Mouse (Mus musculus) heart, embryonic 11.5 days (tissue): ENCODE measurements at regions not wholly inside any gene's neighbourhood (a gene's known extent, or its start where the extent isn't known, plus 50 kb on each side); places are given as distances from the start of the nearest gene placed in this dataset.
"Not testable (repeated sequence)": the region's sequence is repeated elsewhere in the genome, so short reads cannot be mapped to it uniquely, and the experiment has no call there.

Experiments
- ATAC-seq: fragments of 200-750 bp; cut with Nextera tagmentation; replicated peaks from 2 replicates; pipeline ENCODE4 v1.8.0; 2017; ENCODE audit warnings: moderate library complexity; ENCODE audit not compliant: insufficient number of reproducible peaks, low FRiP score, low TSS enrichment
- H3K27ac ChIP-seq: fragments of 300-500 bp; sonication (generic); 2 replicates; pipeline ENCODE4 v1.5.1; 2014; ENCODE audit warnings: mild to moderate bottlenecking, low read depth, low read length
- H3K27me3 ChIP-seq: fragments of 300-500 bp; sonication (generic); 2 replicates; pipeline ENCODE4 v1.6.1; 2014; ENCODE audit warnings: mild to moderate bottlenecking, low read length, mixed read lengths; ENCODE audit not compliant: control insufficient read depth, insufficient read depth
- H3K36me3 ChIP-seq: fragments of 300-500 bp; sonication (generic); 2 replicates; pipeline ENCODE4 v1.6.1; 2014; ENCODE audit warnings: mild to moderate bottlenecking, low read length, moderate library complexity, mixed read lengths; ENCODE audit not compliant: control insufficient read depth, insufficient read depth
- H3K4me1 ChIP-seq: fragments of 300-500 bp; sonication (generic); 2 replicates; pipeline ENCODE4 v1.6.1; 2014; ENCODE audit warnings: low read length; ENCODE audit not compliant: control insufficient read depth, insufficient read depth
- H3K4me2 ChIP-seq: fragments of 300-500 bp; sonication (generic); 2 replicates; pipeline ENCODE4 v1.6.1; 2014; ENCODE audit warnings: mild to moderate bottlenecking, moderate library complexity
- H3K4me3 ChIP-seq: fragments of 300-500 bp; sonication (generic); 2 replicates; pipeline ENCODE4 v1.5.1; 2014; ENCODE audit warnings: low read depth, low read length
- H3K9ac ChIP-seq: fragments of 300-500 bp; sonication (generic); 2 replicates; pipeline ENCODE4 v1.6.1; 2014; ENCODE audit warnings: mild to moderate bottlenecking, low read depth, low read length, moderate library complexity
- H3K9me3 ChIP-seq: fragments of 300-500 bp; sonication (generic); replicated peaks from 2 replicates; pipeline ENCODE4 v1.6.1; 2016; ENCODE audit warnings: low read length; ENCODE audit not compliant: control insufficient read depth
- WGBS: fragments of 180-500 bp; shearing (Covaris S2); extraction: QIAGEN DNeasy Blood & Tissue Kit; methylation state at CpG from one replicate; pipeline ENCODE4 v1.1.7; 2014; ENCODE audit not compliant: insufficient replicate concordance; 5-methylcytosine and 5-hydroxymethylcytosine counted together

DNA sequence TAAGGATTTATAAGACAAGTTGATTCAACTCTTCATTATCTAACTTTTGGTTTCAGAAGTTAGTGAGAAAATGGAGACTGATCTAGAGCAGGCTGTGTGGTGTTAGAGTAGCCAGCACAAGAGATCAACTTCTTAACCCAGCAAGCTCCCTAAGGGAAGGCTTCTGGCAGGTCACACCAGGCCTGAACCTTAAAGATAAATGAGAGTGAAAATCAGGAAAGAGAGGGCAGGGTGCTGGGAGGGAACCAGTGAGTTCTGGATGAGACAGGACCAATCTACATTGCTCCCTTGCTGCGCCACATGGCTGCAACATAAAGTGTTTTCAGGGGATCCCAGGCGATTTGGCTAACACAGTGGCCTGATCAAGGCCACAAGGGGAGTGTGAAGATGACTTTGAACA is 54.7 kb upstream of the Tmem17 start:
- no peak overlapping the region for H3K27ac ChIP-seq
- H3K9ac ChIP-seq, result no peak overlapping the region
- H3K9me3 ChIP-seq, result no peaks in the 10 kb centered on the region
- no peaks in the 10 kb centered on the region for H3K36me3 ChIP-seq
- no peaks in the 10 kb centered on the region for H3K4me1 ChIP-seq
- WGBS, result 72% methylated on average over 2 of the region's 2 CpGs
- H3K27me3 ChIP-seq, result no peaks in the 10 kb centered on the region
- no peak overlapping the region for H3K4me2 ChIP-seq
- no peak for ATAC-seq
- no peak overlapping the region for H3K4me3 ChIP-seq

DNA sequence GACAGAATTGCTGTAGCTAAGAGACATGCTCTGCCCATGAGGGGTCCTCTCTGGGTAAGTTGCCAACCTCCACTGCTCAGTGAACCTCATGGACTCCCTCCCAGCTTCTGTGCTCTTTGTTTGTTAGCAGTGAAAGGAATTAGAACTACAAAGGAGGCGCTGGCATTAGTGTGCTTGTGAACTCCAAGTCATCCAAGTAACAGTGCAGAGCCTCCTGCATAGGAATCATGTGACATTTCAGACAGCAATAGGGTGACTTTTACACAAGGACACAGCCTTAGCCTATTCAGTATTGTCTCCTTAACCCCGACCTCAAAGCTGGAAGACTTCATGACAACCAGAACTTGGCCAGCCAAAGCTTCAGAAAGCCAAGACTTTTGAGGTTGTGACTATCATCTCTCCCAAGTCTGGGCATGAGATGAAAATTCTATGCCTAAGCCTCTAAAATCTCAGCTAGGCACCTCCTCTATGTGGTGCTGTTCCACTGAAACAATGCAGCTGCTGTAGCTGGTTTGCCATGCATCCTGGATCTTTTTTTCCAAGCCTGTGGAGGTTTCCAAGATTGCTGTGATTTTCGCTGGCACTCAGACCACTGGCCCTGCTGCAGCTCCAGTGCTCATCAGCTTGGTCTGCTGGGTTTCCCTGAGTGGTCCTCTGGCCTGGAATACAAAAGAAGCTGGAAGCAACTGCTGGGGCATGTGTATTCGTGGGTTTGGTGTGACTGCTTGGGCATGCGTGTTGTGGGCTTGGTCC is 52.8 kb upstream of the Tmem17 start:
- Histone ChIP-seq H3K9ac (no peak overlapping the region), H3K27ac (no peak overlapping the region), H3K27me3 (no peaks in the 10 kb centered on the region), H3K36me3 (no peaks in the 10 kb centered on the region), H3K9me3 (no peaks in the 10 kb centered on the region), H3K4me2 (no peak overlapping the region), H3K4me3 (no peak overlapping the region), H3K4me1 (no peaks in the 10 kb centered on the region)
- 72% methylated on average over 5 of the region's 5 CpGs for WGBS
- ATAC-seq, result no peak

DNA sequence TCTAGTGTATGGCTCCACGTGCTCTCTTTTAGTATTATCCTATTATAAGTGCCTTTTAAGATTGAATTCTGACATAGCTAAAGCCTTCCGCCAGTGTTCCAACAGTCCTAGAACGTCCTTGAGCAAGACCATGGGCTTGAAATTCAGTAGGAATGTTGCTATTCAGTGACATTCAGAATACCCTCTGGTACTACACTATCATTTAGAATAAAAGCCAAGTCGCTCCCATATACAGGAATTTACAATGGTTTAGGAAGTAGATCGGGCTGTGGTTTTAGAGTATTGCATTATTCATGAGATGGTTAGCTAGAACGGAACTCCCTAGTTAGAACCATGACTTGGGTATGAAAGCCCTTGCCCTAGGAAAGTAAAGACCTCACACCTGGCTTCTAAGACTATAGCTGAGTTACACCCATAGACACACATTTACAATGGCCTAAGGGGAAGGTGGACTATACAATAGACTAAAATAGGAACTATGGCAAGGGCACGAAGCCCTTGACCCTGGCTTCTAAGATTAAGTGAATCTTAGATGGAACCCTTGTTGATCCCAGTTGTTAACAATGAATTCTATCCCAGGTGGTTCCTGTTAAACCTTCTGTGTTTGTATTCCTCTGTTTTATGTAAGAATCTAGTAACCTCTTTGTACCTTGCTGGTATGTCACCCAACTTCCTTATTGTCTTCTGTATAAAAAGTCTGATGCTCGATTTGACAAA is 50.7 kb upstream of the Tmem17 start:
- not testable (repeated sequence) for H3K27me3 ChIP-seq, H3K4me1 ChIP-seq, H3K27ac ChIP-seq, H3K9me3 ChIP-seq, H3K4me3 ChIP-seq, H3K4me2 ChIP-seq, H3K36me3 ChIP-seq, ATAC-seq, H3K9ac ChIP-seq
- WGBS, result 84% methylated on average over 8 of the region's 8 CpGs
